Mouse (Mus musculus) embryonic fibroblast, embryonic 13.5 days (primary cell): ENCODE data around the gene Ntsr1.

Experiments
- CTCF ChIP-seq: IDR thresholded peaks from 2 replicates; pipeline ENCODE4 v1.5.1; 2011; ENCODE audit warnings: mild to moderate bottlenecking, control low read depth, low read length, moderate library complexity, borderline replicate concordance; ENCODE audit not compliant: insufficient read depth
- POLR2A ChIP-seq: IDR thresholded peaks from 2 replicates; pipeline ENCODE4 v1.6.1; 2011; ENCODE audit warnings: low read depth, mild to moderate bottlenecking, control low read depth, low read length, moderate library complexity

- no peak for TF ChIP-seq CTCF
- TF ChIP-seq POLR2A = no peak
These were observed 32.1 kb downstream of the Ntsr1 start for GRCm38 (mm10) chr2:180531671-180532385.
